Mouse (Mus musculus): ENCODE results near the gene Jakmip3. TPM values are rescaled to one million over a fixed set of nuclear protein-coding genes. Genes with fewer than 3 reads are reported as not detected.

Gene Jakmip3
- polyA plus RNA-seq, 1 experiment, result not detected

DNA sequence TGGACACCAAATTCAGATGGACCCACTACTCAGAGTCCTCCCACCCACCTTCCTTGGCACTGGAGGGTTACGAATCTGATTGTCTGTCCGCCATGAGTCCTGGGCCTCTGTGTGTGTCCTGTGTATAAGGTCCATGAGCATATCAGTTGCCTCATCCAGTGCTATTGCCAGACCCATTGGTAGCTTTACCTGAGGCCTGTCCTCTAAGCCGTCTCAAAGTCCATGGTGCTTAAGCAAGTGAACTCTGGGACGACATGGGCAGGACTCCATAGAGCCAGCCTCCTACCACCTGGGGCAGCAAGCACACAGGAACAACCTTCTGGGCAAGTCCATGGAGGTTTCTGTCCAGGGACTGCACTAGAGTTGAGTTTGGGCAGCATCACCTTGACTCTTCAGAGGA lies 90.7 kb downstream of the Jakmip3 start:
- Histone ChIP-seq H3K36me3 (ENCODE audit: control insufficient read depth, insufficient read depth) (no peaks in the 10 kb centered on the region), H3K79me3 (ENCODE audit: low read depth) (no peaks in the 10 kb centered on the region), H3K4me3 (ENCODE audit: insufficient read depth, poor library complexity, severe bottlenecking) (no peak overlapping the region), H3K79me2 (ENCODE audit: control insufficient read depth, insufficient read depth) (no peaks in the 10 kb centered on the region), H3ac (ENCODE audit: control insufficient read depth, insufficient read length, low read depth) (no peak overlapping the region), H3K27me3 (ENCODE audit: control insufficient read depth, insufficient read depth, insufficient read length) (peaks cover 43% of the 10 kb centered on the region)
- TF ChIP-seq CEBPB (IDR thresholded peaks at IDR 0.05; ENCODE audit: low read depth) (no peak), USF1 (IDR thresholded peaks at IDR 0.05; ENCODE audit: low read depth) (no peak), CTCF (IDR thresholded peaks at IDR 0.05; ENCODE audit: control insufficient read depth, insufficient read depth, insufficient read length) (no peak), MAX (IDR thresholded peaks at IDR 0.05) (no peak), FOSL1 (IDR thresholded peaks at IDR 0.05; ENCODE audit: insufficient read depth, low read length, poor library complexity, severe bottlenecking) (no peak), MYOG (IDR thresholded peaks at IDR 0.05; ENCODE audit: control insufficient read depth, extremely low read depth, insufficient read length) (no peak), MYOD1 (IDR thresholded peaks at IDR 0.05; ENCODE audit: control insufficient read depth, insufficient read length, low read depth) (no peak)

DNA sequence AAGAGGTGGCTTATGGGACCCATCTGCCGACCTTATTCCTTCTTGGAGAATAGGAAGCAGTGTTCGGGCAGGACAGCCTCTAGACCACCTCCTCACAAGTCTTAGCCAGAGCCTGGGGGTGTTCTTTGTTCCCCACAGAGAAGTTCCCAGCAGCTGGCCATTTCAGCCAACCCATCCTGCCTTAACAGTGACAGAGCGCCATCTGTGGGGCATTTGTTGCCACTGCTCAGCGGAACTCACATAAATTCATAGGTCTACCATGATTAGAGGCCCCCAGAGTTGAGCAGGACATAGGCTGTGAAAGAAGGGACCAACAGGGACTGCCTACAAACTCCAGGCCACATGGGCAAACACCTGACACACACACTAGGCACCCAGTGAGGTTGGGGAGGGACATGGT lies 122.9 kb downstream of the Jakmip3 start:
- no peak for TF ChIP-seq USF1 (IDR thresholded peaks at IDR 0.05; ENCODE audit: low read depth)
- no peak for TF ChIP-seq CEBPB (IDR thresholded peaks at IDR 0.05; ENCODE audit: low read depth)
- no peak for TF ChIP-seq MAX (IDR thresholded peaks at IDR 0.05)
- TF ChIP-seq MYOG (IDR thresholded peaks at IDR 0.05; ENCODE audit: control insufficient read depth, extremely low read depth, insufficient read length), result no peak
- no peak for TF ChIP-seq MYOD1 (IDR thresholded peaks at IDR 0.05; ENCODE audit: control insufficient read depth, insufficient read length, low read depth)
- no peak for TF ChIP-seq CTCF (IDR thresholded peaks at IDR 0.05; ENCODE audit: control insufficient read depth, insufficient read depth, insufficient read length)
- no peak for TF ChIP-seq FOSL1 (IDR thresholded peaks at IDR 0.05; ENCODE audit: insufficient read depth, low read length, poor library complexity, severe bottlenecking)
- no peaks in the 10 kb centered on the region for H3K36me3 ChIP-seq (ENCODE audit: control insufficient read depth, insufficient read depth)
- no peak overlapping the region for H3K4me3 ChIP-seq (ENCODE audit: insufficient read depth, poor library complexity, severe bottlenecking)
- no peaks in the 10 kb centered on the region for H3K79me2 ChIP-seq (ENCODE audit: control insufficient read depth, insufficient read depth)
- H3K79me3 ChIP-seq (ENCODE audit: low read depth), result no peaks in the 10 kb centered on the region
- H3ac ChIP-seq (ENCODE audit: control insufficient read depth, insufficient read length, low read depth), result no peak overlapping the region
- no peaks in the 10 kb centered on the region for H3K27me3 ChIP-seq (ENCODE audit: control insufficient read depth, insufficient read depth, insufficient read length)

DNA sequence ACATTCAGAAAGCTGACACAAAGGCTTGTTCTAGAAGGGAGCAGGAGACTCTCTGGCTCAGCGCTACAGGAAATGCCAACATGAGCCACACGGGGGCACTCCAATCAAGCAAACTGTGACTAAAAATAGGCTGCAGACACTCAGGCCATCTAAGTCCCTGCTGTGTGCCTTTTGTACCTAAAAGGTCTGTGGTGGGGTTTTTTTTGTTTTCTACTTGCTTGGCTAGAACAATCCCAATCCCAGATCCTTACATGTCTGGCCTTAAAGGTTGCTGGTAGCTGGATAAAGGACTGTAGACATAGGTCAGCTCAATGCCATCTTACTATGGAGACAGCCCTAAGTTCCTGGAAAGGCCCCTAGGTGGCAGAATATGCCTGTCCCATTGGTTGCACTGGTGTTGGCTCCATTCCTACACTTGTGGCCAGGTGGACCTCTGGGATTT lies 127.7 kb downstream of the Jakmip3 start:
- peak; percentile 43 for TF ChIP-seq CTCF (IDR thresholded peaks at IDR 0.05; ENCODE audit: control insufficient read depth, insufficient read depth, insufficient read length)
- TF ChIP-seq MYOG (IDR thresholded peaks at IDR 0.05; ENCODE audit: control insufficient read depth, extremely low read depth, insufficient read length), result no peak
- no peak for TF ChIP-seq FOSL1 (IDR thresholded peaks at IDR 0.05; ENCODE audit: insufficient read depth, low read length, poor library complexity, severe bottlenecking)

DNA sequence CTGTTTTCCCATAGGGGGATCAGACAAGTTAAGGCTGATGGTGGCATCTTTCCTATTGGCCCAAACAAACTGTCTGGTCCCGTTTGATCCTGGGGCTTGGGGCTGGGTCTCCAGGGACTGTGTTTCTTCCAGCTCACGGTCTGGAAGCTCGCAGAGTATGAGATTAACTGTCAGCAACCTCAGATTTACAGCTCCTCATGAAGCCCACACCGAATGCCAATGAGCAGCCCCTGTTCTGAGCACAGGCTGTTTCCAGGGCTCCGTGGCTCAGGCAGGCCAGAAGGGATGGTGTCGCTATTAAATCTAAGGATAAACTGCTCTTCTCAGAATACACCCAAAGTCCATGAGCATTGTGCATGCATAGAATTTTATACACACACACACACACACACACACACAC lies 133.7 kb downstream of the Jakmip3 start:
- H3K79me2 ChIP-seq (ENCODE audit: control insufficient read depth, insufficient read depth), result no peaks in the 10 kb centered on the region
- no peak overlapping the region for H3ac ChIP-seq (ENCODE audit: control insufficient read depth, insufficient read length, low read depth)
- TF ChIP-seq CTCF (IDR thresholded peaks at IDR 0.05; ENCODE audit: control insufficient read depth, insufficient read depth, insufficient read length), result no peak
- no peak for TF ChIP-seq USF1 (IDR thresholded peaks at IDR 0.05; ENCODE audit: low read depth)
- TF ChIP-seq MAX (IDR thresholded peaks at IDR 0.05), result no peak
- no peak for TF ChIP-seq FOSL1 (IDR thresholded peaks at IDR 0.05; ENCODE audit: insufficient read depth, low read length, poor library complexity, severe bottlenecking)
- no peak for TF ChIP-seq CEBPB (IDR thresholded peaks at IDR 0.05; ENCODE audit: low read depth)
- no peak for TF ChIP-seq MYOG (IDR thresholded peaks at IDR 0.05; ENCODE audit: control insufficient read depth, extremely low read depth, insufficient read length)
- no peak for TF ChIP-seq MYOD1 (IDR thresholded peaks at IDR 0.05; ENCODE audit: control insufficient read depth, insufficient read length, low read depth)
- no peaks in the 10 kb centered on the region for H3K79me3 ChIP-seq (ENCODE audit: low read depth)
- no peak overlapping the region for H3K4me3 ChIP-seq (ENCODE audit: insufficient read depth, poor library complexity, severe bottlenecking)
- H3K27me3 ChIP-seq (ENCODE audit: control insufficient read depth, insufficient read depth, insufficient read length), result peaks cover 31% of the 10 kb centered on the region
- H3K36me3 ChIP-seq (ENCODE audit: control insufficient read depth, insufficient read depth), result no peaks in the 10 kb centered on the region

More for the DNA sequence above, 127.7 kb downstream of the Jakmip3 start:
- H3ac ChIP-seq (ENCODE audit: control insufficient read depth, insufficient read length, low read depth), result no peak overlapping the region
- no peaks in the 10 kb centered on the region for H3K79me2 ChIP-seq (ENCODE audit: control insufficient read depth, insufficient read depth)
- no peak overlapping the region for H3K4me3 ChIP-seq (ENCODE audit: insufficient read depth, poor library complexity, severe bottlenecking)
- H3K79me3 ChIP-seq (ENCODE audit: low read depth), result no peaks in the 10 kb centered on the region
- H3K27me3 ChIP-seq (ENCODE audit: control insufficient read depth, insufficient read depth, insufficient read length), result peaks cover 9% of the 10 kb centered on the region
- H3K36me3 ChIP-seq (ENCODE audit: control insufficient read depth, insufficient read depth), result no peaks in the 10 kb centered on the region

DNA sequence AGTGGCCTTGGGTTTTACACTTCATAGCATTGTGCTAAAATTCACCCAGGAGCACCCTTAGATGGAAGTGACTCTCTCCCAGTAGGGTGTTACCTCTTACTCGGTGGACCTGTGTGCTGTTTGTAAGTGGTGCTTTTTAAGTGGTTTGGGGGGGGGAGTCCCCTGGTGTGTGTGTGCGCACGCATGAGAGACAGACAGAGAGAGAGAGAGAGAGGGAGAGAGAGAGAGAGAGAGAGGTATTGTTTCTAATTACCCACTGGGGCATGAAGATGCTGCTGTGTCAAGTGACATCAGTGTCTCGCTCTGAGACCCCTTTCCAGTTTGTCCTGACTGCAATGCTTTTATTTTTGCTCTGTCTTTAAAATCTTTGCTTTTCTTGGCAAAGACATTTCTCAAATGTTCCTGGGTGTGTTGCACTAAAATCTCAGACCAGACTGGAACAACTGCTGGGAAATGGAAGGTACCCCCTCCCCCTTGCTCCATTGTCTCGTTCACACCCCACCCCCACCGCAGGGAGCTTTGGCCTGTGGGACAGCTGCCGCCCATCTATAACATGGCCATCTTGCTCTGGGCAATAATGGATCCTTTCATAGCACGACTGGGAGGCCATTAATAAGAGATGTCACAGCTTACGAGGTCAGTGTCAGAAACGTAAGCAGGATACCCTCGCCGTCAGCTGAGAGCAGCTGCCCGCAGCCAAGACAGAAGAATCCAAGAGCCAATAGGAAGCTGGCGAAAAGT lies 134.7 kb downstream of the Jakmip3 start:
- no peaks in the 10 kb centered on the region for H3K79me2 ChIP-seq (ENCODE audit: control insufficient read depth, insufficient read depth)
- no peaks in the 10 kb centered on the region for H3K79me3 ChIP-seq (ENCODE audit: low read depth)
- H3K27me3 ChIP-seq (ENCODE audit: control insufficient read depth, insufficient read depth, insufficient read length), result peaks cover 31% of the 10 kb centered on the region
- H3K4me3 ChIP-seq (ENCODE audit: insufficient read depth, poor library complexity, severe bottlenecking), result no peak overlapping the region
- TF ChIP-seq USF1 (IDR thresholded peaks at IDR 0.05; ENCODE audit: low read depth) (no peak), CTCF (IDR thresholded peaks at IDR 0.05; ENCODE audit: control insufficient read depth, insufficient read depth, insufficient read length) (no peak), CEBPB (IDR thresholded peaks at IDR 0.05; ENCODE audit: low read depth) (no peak), MAX (IDR thresholded peaks at IDR 0.05) (no peak), MYOD1 (IDR thresholded peaks at IDR 0.05; ENCODE audit: control insufficient read depth, insufficient read length, low read depth) (no peak), MYOG (IDR thresholded peaks at IDR 0.05; ENCODE audit: control insufficient read depth, extremely low read depth, insufficient read length) (no peak), FOSL1 (IDR thresholded peaks at IDR 0.05; ENCODE audit: insufficient read depth, low read length, poor library complexity, severe bottlenecking) (no peak)
- H3K36me3 ChIP-seq (ENCODE audit: control insufficient read depth, insufficient read depth), result no peaks in the 10 kb centered on the region
- H3ac ChIP-seq (ENCODE audit: control insufficient read depth, insufficient read length, low read depth), result no peak overlapping the region
